15 mouse cellular contexts compared by ENCODE assay signal in genomic region chr10:121469625-121470024, GRCm38 (mm10). TPM values are rescaled to one million over a fixed set of nuclear protein-coding genes. Genes with fewer than 3 reads are reported as not detected.
DNase-seq lines count a peak whose midpoint lies in the region; TF ChIP-seq lines count a peak whose summit lies in the region.
"Had no signal": no experiment of that assay in that cellular context is flagged by ENCODE, and none has a peak within 500 bp of the region (broad histone marks: within the 10 kb centered on the region; RNA-seq: fewer than 3 reads in every experiment).

No protein-coding gene starts in this region.

- H3K4me1 ChIP-seq in heart, embryonic 10.5 days, result peaks cover 70% of the 10 kb centered on the region
- H3K4me1 ChIP-seq in ES-Bruce4 (ENCODE audit: control insufficient read depth, insufficient read depth, low read length), result peaks cover 10% of the 10 kb centered on the region
- H3K4me1 ChIP-seq in thymus, adult 2 months (replicated peaks; ENCODE audit: control insufficient read depth, insufficient read depth, low read length), result peaks cover 16% of the 10 kb centered on the region

- no peak for TF ChIP-seq POLR2A in ES-Bruce4 (IDR thresholded peaks at IDR 0.05; ENCODE audit: insufficient read depth, low read length)
- TF ChIP-seq POLR2A in thymus, adult 2 months (IDR thresholded peaks at IDR 0.05; ENCODE audit: control insufficient read depth, extremely low read depth, insufficient read depth, low read length, poor library complexity), result no peak

- no peak overlapping the region for H3K9ac ChIP-seq in ES-Bruce4 (ENCODE audit: low read depth, poor library complexity, severe bottlenecking)
- H3K9ac ChIP-seq: neural tube, embryonic 13.5 days had no signal

- TF ChIP-seq CTCF in ES-Bruce4 (IDR thresholded peaks at IDR 0.05; ENCODE audit: low read depth, low read length), result no peak
- TF ChIP-seq CTCF in thymus, adult 2 months (IDR thresholded peaks at IDR 0.05; ENCODE audit: borderline replicate concordance, control insufficient read depth, extremely low read depth, insufficient read depth, low read length, poor library complexity), result no peak

- no peaks in the 10 kb centered on the region for H3K9me3 ChIP-seq in heart, embryonic 10.5 days
- H3K9me3 ChIP-seq in ES-Bruce4 (replicated peaks; ENCODE audit: control insufficient read depth, insufficient read depth, low read length, poor library complexity, severe bottlenecking), result no peaks in the 10 kb centered on the region
- H3K9me3 ChIP-seq: forebrain, embryonic 10.5 days; neural tube, embryonic 13.5 days had no signal

- H3K27me3 ChIP-seq in heart, embryonic 10.5 days (ENCODE audit: insufficient read depth, poor library complexity, severe bottlenecking), result no peaks in the 10 kb centered on the region
- H3K27me3 ChIP-seq in ES-Bruce4 (ENCODE audit: control insufficient read depth, insufficient read depth, low read length, poor library complexity, severe bottlenecking), result no peaks in the 10 kb centered on the region
- H3K27me3 ChIP-seq in thymus, adult 2 months (ENCODE audit: control insufficient read depth, insufficient read depth, low read length), result no peaks in the 10 kb centered on the region

- TF ChIP-seq EP300 in ES-Bruce4 (IDR thresholded peaks at IDR 0.05; ENCODE audit: insufficient read depth, low read depth, low read length), result 0 out of 2 replicates have a peak, but pooled peaks have one; percentile 31

- 0 out of 2 replicates have a peak overlapping the region, but pooled peaks have one; percentile 48 for H3K27ac ChIP-seq in heart, embryonic 10.5 days
- no peak overlapping the region for H3K27ac ChIP-seq in ES-Bruce4 (ENCODE audit: insufficient read depth, low read length)
- H3K27ac ChIP-seq in macrophage, result peak overlapping the region; percentile 2
- no peak overlapping the region for H3K27ac ChIP-seq in thymus, adult 2 months (ENCODE audit: control insufficient read depth, insufficient read depth, low read length)
- H3K27ac ChIP-seq: forebrain, embryonic 10.5 days; neural tube, embryonic 13.5 days had no signal

- no peaks in the 10 kb centered on the region; the same call in 1 of the 2 replicates for H3K36me3 ChIP-seq in heart, embryonic 10.5 days
- H3K36me3 ChIP-seq in ES-Bruce4 (ENCODE audit: control insufficient read depth, insufficient read depth, low read length, poor library complexity, severe bottlenecking), result no peaks in the 10 kb centered on the region
- H3K36me3 ChIP-seq in macrophage (ENCODE audit: inconsistent target), result no peaks in the 10 kb centered on the region
- H3K36me3 ChIP-seq in thymus, adult 2 months (ENCODE audit: control insufficient read depth, insufficient read depth, low read length), result no peaks in the 10 kb centered on the region
- H3K36me3 ChIP-seq: forebrain, embryonic 10.5 days; neural tube, embryonic 13.5 days had no signal

- peaks cover 100% of the 10 kb centered on the region for H3K79me2 ChIP-seq in macrophage (ENCODE audit: inconsistent target)

- WGBS in heart, embryonic 10.5 days, result 36% methylated on average over 3 of the region's 3 CpGs
- WGBS in macrophage (ENCODE audit: missing documents), result 61% methylated on average over 3 of the region's 3 CpGs
- WGBS in thymus, adult 2 months, result 78% methylated on average over 3 of the region's 3 CpGs

- no peak for DNase-seq in heart, embryonic 10.5 days (ENCODE audit: low spot score)
- no peak for DNase-seq in heart, adult 9 months (ENCODE audit: low spot score in 2 of 2)
- peak; percentile 32 for DNase-seq in liver
- DNase-seq in layer of hippocampus, postnatal 10 days (ENCODE audit: low spot score in 2 of 2), result no peak
- no peak for DNase-seq in kidney, postnatal 36 days
- DNase-seq in thymus, adult 2 months, result no peak
- DNase-seq: cerebellum, postnatal 14 days; gastrocnemius, postnatal 36 days; lung, adult 2 months; right cerebral cortex, postnatal 4 days; thymus, postnatal 14 days had no signal

- H3K4me3 ChIP-seq in heart, embryonic 10.5 days, result no peak overlapping the region
- H3K4me3 ChIP-seq in ES-Bruce4 (ENCODE audit: low read depth, low read length), result no peak overlapping the region
- no peak overlapping the region for H3K4me3 ChIP-seq in macrophage (ENCODE audit: inconsistent target)
- no peak overlapping the region for H3K4me3 ChIP-seq in thymus, adult 2 months (ENCODE audit: control insufficient read depth, insufficient read depth, low read length)
- H3K4me3 ChIP-seq: forebrain, embryonic 10.5 days; neural tube, embryonic 13.5 days had no signal

RNA-seq across cellular contexts. Expression of gene Rassf3, which starts 6.5 kb away (rescaled TPM):
- polyA plus RNA-seq in heart, embryonic 10.5 days (2016; fragmentation: Nextera tagmentation; extraction: Ambion mirVana), result 19.6 and 21.1 TPM in 2 replicates
- 41.7 and 46.6 TPM in 2 replicates for polyA plus RNA-seq in ES-Bruce4 (2011; ENCODE audit: insufficient read depth, insufficient read length, low read depth, missing spikeins)
- total RNA-seq in macrophage (2018; cell fraction: chromatin; rRNA removed), result 100 to 1,000 TPM in 1 of 26 experiments, 10 to 100 TPM in 19, 1 to 10 TPM in 6; 4.9 to 154 (median 18.5) TPM
- 10 to 100 TPM; 19.5 to 87.4 (median 38.1) TPM for total RNA-seq in macrophage (2018; cell fraction: cytosol; rRNA removed)
- total RNA-seq in macrophage (2018; cell fraction: nucleus; rRNA removed), result 100 to 1,000 TPM in 2 of 26 experiments, 10 to 100 TPM in 24; 14.4 to 130 (median 28.3) TPM
- 38.9 to 52.7 TPM (median 40.3 TPM) in 3 replicates for polyA plus RNA-seq in macrophage (2018)
- 10 to 100 TPM; 14.3 to 15.5 TPM for total RNA-seq in layer of hippocampus, postnatal 10 days (2021)
- polyA plus RNA-seq in thymus, adult 2 months (2012; rRNA removed), result 12.9 and 15.5 TPM in 2 replicates

Comparison
In these comparisons a context has a peak if more than half of its experiments do, and no peak if none do; other contexts are left out.
1. H3K27ac ChIP-seq: peak in heart, embryonic 10.5 days (single experiment) and macrophage (single experiment); none in ES-Bruce4 (single experiment) and thymus, adult 2 months (single experiment).